Mouse (Mus musculus): ENCODE results near the gene Fndc4.

Gene Fndc4

DNA sequence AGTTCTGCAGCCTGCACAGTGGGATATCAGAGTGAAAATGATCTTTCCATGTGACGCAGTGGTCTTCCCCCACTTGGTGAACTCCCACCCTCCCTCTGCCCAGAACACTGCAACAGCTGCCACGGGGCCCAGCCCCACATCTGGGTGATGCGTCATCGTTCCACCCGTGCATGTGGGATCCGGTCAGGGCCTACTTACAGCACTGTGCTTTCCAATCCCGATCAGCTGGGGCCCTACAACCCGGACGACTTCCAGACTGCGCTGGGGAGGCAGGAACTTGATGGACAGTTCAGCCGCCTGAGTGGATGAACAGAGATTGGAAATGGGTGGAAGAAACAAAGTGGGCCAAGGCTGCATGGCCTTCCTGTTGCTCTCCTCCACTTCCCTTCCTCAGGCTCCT lies 38.3 kb downstream of the Fndc4 start:
- no peak for DNase-seq (ENCODE audit: low spot score in 2 of 2)

GRCm38 (mm10) chr5:31255971-31256370 lies 39.9 kb downstream of the Fndc4 start:
- DNase-seq (ENCODE audit: low spot score in 2 of 2), result no peak

GRCm38 (mm10) chr5:31255381-31255780 lies 40.5 kb downstream of the Fndc4 start:
- no peak for DNase-seq (ENCODE audit: low spot score in 2 of 2)

- DNase-seq (ENCODE audit: low spot score in 2 of 2), result no peak
Observed at GRCm38 (mm10) chr5:31254901-31255300, 41.0 kb downstream of the Fndc4 start.

DNA sequence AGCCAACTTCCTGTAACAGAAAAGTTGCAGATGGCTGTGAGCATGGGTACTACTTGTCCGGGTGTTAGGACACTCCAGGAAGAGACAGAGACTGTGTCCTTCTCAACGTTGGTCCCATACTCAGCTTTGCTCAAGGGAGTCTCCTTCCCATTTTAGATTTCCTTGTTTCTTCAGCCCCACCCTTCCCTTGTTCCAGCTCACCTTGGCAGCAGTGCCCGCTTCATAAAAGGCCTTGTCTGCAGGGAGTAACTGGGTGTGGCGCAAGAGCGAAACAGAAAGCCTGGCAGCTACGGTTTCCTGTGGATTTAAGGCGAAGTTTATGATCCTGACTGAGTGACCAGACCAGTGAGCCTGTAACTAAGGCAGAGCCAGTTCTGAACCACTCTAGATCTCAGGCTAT lies 41.4 kb downstream of the Fndc4 start:
- DNase-seq (ENCODE audit: low spot score in 2 of 2), result no peak

GRCm38 (mm10) chr5:31253806-31254205 lies 42.1 kb downstream of the Fndc4 start:
- DNase-seq (ENCODE audit: low spot score in 2 of 2), result no peak

DNA sequence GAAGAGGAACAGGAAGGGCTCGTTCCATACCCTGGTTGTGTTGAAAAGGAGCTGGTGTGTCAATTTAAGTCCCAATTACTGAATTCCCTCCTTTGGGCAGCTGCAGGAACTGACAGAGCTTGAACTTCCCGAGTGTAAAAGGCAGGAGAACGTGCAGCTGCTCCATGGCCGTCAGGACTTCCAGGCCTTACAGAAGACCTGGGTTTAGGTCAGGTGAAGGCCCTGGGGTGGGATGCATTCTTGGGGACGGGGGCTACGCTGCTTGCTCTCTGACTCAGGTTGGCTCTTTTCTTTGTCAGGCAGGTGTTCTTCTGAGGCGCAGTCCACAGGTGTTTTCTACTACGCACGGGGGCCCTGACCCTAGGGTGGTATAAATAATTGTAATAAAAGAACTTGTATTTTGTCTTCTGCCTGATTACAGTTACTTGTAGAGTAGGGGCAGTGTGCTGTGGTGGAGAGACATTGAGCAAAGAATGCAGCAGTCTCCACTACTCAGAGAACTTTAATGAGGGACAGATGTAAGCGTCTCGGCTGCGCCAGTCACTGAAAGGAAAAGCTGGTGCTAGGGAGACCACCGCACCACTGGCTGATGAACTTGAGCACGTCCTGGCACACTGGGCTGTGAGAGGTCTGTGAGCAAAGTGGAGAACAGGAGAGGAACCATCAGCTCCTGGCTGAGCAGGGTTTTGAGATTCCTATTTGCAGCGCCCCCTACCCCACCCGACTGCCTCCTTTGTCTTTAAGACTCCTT lies 42.9 kb downstream of the Fndc4 start:
- no peak for DNase-seq (ENCODE audit: low spot score in 2 of 2)

DNA sequence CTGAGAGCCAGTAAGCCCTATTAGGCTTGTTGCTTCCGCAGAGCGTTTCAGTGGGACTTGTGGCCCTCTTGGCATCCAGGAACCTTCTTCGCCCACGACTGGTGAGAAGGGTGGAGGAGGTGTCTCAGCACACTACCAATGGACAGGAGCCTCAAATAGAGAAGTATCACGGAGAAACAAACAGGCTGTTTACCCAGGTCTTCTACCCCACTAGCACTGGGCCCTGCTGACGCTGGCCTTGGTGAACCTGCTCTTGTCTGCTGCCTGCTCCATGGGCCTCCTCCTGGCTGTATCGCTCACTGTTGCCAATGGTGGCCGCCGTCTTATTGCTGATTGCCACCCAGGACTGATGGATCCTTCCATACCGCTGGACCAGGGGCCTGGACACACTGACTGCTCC lies 43.7 kb downstream of the Fndc4 start:
- no peak for DNase-seq (ENCODE audit: low spot score in 2 of 2)

GRCm38 (mm10) chr5:31251541-31252101 lies 44.3 kb downstream of the Fndc4 start, which contains the start of gene Krtcap3:
Gene Krtcap3 (plus strand): TSS chr5:31251691.
- no peak for DNase-seq (ENCODE audit: low spot score in 2 of 2)

GRCm38 (mm10) chr5:31250716-31251115 lies 45.2 kb downstream of the Fndc4 start:
- DNase-seq (ENCODE audit: low spot score in 2 of 2), result no peak
